Mouse (Mus musculus) hindbrain, embryonic 10.5 days (tissue): ENCODE data around the gene Kctd3. TPM values are rescaled to one million over a fixed set of nuclear protein-coding genes. Genes with fewer than 3 reads are reported as not detected.

Source experiments
- DNase-seq: peaks from one replicate; pipeline ENCODE4 v3.0.0-alpha.2; 2017; ENCODE audit warnings: low spot score
- H3K27ac ChIP-seq: fragments of 300-500 bp; sonication (generic); 2 replicates; pipeline ENCODE4 v1.5.1; 2016; ENCODE audit warnings: mild to moderate bottlenecking, moderate library complexity
- H3K27me3 ChIP-seq: fragments of 300-500 bp; sonication (generic); 2 replicates; pipeline ENCODE4 v1.6.1; 2016; ENCODE audit warnings: mild to moderate bottlenecking; ENCODE audit not compliant: poor library complexity, insufficient read depth, severe bottlenecking
- H3K36me3 ChIP-seq: fragments of 300-500 bp; sonication (generic); 2 replicates; pipeline ENCODE4 v1.6.1; 2016; ENCODE audit warnings: mild to moderate bottlenecking, moderate library complexity
- H3K4me1 ChIP-seq: fragments of 300-500 bp; sonication (generic); replicated peaks from 2 replicates; pipeline ENCODE4 v1.6.1; 2016; ENCODE audit warnings: mild to moderate bottlenecking
- H3K4me3 ChIP-seq: fragments of 300-500 bp; sonication (generic); 2 replicates; pipeline ENCODE4 v1.5.1; 2016; ENCODE audit warnings: mild to moderate bottlenecking, moderate library complexity
- H3K9me3 ChIP-seq: fragments of 300-500 bp; sonication (generic); 2 replicates; pipeline ENCODE4 v1.6.1; 2016; ENCODE audit warnings: mild to moderate bottlenecking, moderate library complexity
- WGBS: fragments of 180-500 bp; shearing (Covaris S2); methylation state at CpG from one replicate; pipeline ENCODE4 v1.1.7; 2016; 5-methylcytosine and 5-hydroxymethylcytosine counted together
- polyA plus RNA-seq: library from polyadenylated mRNA; unstranded; fragments of >200 nt; fragmentation: Nextera tagmentation; extraction: Ambion mirVana; gene quantifications from 2 replicates; pipeline ENCODE4 v1.2.1, GENCODE M21; 2016

Kctd3 gene
- 29.1 and 31.6 TPM in 2 replicates for polyA plus RNA-seq

- peak; percentile 97 for DNase-seq
- WGBS: under 1% methylated on average over 74 of the region's 74 CpGs
- H3K27ac ChIP-seq: peak within 1 kb of the TSS; percentile 98
Observed at GRCm38 (mm10) chr1:189007239-189007979, at the start of gene Kctd3. TSS of gene Kctd3 (minus strand) at chr1:189007841.

GRCm38 (mm10) chr1:189057425-189057824, 49.8 kb upstream of the Kctd3 start:
- Histone ChIP-seq H3K4me3 (no peak overlapping the region), H3K36me3 (no peaks in the 10 kb centered on the region), H3K27ac (no peak overlapping the region), H3K4me1 (no peaks in the 10 kb centered on the region), H3K27me3 (no peaks in the 10 kb centered on the region), H3K9me3 (no peaks in the 10 kb centered on the region)
- 62% methylated on average over 4 of the region's 4 CpGs for WGBS
- DNase-seq: no peak

More at GRCm38 (mm10) chr1:189007239-189007979, at the start of gene Kctd3:
- H3K27me3 ChIP-seq: peaks cover 5% of the 10 kb centered on the region
- peak within 1 kb of the TSS; percentile 82 for H3K4me3 ChIP-seq
- H3K9me3 ChIP-seq: no peaks in the 10 kb centered on the region
- H3K4me1 ChIP-seq: peaks cover 34% of the 10 kb centered on the region
- H3K36me3 ChIP-seq: peaks cover 10% of the 10 kb centered on the region; the same call in 1 of the 2 replicates

- no peak for DNase-seq
- H3K9me3 ChIP-seq: no peaks in the 10 kb centered on the region
- no peak overlapping the region for H3K27ac ChIP-seq
- no peaks in the 10 kb centered on the region for H3K36me3 ChIP-seq
- 70% methylated on average over 2 of the region's 2 CpGs for WGBS
- no peaks in the 10 kb centered on the region for H3K4me1 ChIP-seq
- H3K27me3 ChIP-seq: no peaks in the 10 kb centered on the region
- H3K4me3 ChIP-seq: no peak overlapping the region
Observed at GRCm38 (mm10) chr1:189055933-189056332, 48.3 kb upstream of the Kctd3 start.

- no peaks in the 10 kb centered on the region for H3K9me3 ChIP-seq
- 88% methylated on average over 8 of the region's 8 CpGs for WGBS
- no peaks in the 10 kb centered on the region for H3K4me1 ChIP-seq
- H3K27me3 ChIP-seq: no peaks in the 10 kb centered on the region
- DNase-seq: no peak
- no peak overlapping the region for H3K4me3 ChIP-seq
- no peak overlapping the region for H3K27ac ChIP-seq
- no peaks in the 10 kb centered on the region for H3K36me3 ChIP-seq
Observed at GRCm38 (mm10) chr1:189054941-189055551, 47.4 kb upstream of the Kctd3 start.

- Histone ChIP-seq H3K4me3 (no peak overlapping the region), H3K36me3 (no peaks in the 10 kb centered on the region), H3K27ac (no peak overlapping the region), H3K4me1 (no peaks in the 10 kb centered on the region), H3K27me3 (no peaks in the 10 kb centered on the region), H3K9me3 (no peaks in the 10 kb centered on the region)
- 84% methylated on average over 5 of the region's 5 CpGs for WGBS
- DNase-seq: no peak
Observed at GRCm38 (mm10) chr1:189054191-189054590, 46.5 kb upstream of the Kctd3 start.

GRCm38 (mm10) chr1:189052189-189052588, 44.5 kb upstream of the Kctd3 start:
- H3K9me3 ChIP-seq: no peaks in the 10 kb centered on the region
- no peaks in the 10 kb centered on the region for H3K4me1 ChIP-seq
- no peaks in the 10 kb centered on the region for H3K36me3 ChIP-seq
- DNase-seq: no peak
- H3K27me3 ChIP-seq: no peaks in the 10 kb centered on the region
- H3K27ac ChIP-seq: no peak overlapping the region
- WGBS: 87% methylated on average over 4 of the region's 4 CpGs
- H3K4me3 ChIP-seq: no peak overlapping the region

- Histone ChIP-seq H3K4me3 (no peak overlapping the region), H3K9me3 (no peaks in the 10 kb centered on the region), H3K27ac (no peak overlapping the region), H3K27me3 (no peaks in the 10 kb centered on the region), H3K36me3 (no peaks in the 10 kb centered on the region), H3K4me1 (no peaks in the 10 kb centered on the region)
- whole genome bisulfite sequencing: 85% methylated on average over 3 of the region's 3 CpGs
- DNase-seq: no peak
Observed at GRCm38 (mm10) chr1:189050122-189050521, 42.5 kb upstream of the Kctd3 start.

GRCm38 (mm10) chr1:189048331-189048730, 40.7 kb upstream of the Kctd3 start:
- Histone ChIP-seq H3K27me3 (no peaks in the 10 kb centered on the region), H3K4me3 (no peak overlapping the region), H3K27ac (no peak overlapping the region), H3K4me1 (no peaks in the 10 kb centered on the region), H3K9me3 (no peaks in the 10 kb centered on the region), H3K36me3 (no peaks in the 10 kb centered on the region)
- WGBS: 93% methylated on average over 2 of the region's 2 CpGs
- DNase-seq: no peak

- H3K9me3 ChIP-seq: no peaks in the 10 kb centered on the region
- H3K4me3 ChIP-seq: no peak overlapping the region
- no peak overlapping the region for H3K27ac ChIP-seq
- H3K36me3 ChIP-seq: no peaks in the 10 kb centered on the region
- no peak for DNase-seq
- no peaks in the 10 kb centered on the region for H3K4me1 ChIP-seq
- 89% methylated on average over 3 of the region's 3 CpGs for WGBS
- no peaks in the 10 kb centered on the region for H3K27me3 ChIP-seq
Observed at GRCm38 (mm10) chr1:189047918-189048317, 40.3 kb upstream of the Kctd3 start.

GRCm38 (mm10) chr1:189046831-189047230, 39.2 kb upstream of the Kctd3 start:
- DNase-seq: no peak
- Histone ChIP-seq H3K9me3 (no peaks in the 10 kb centered on the region), H3K27me3 (no peaks in the 10 kb centered on the region), H3K4me1 (no peaks in the 10 kb centered on the region), H3K36me3 (no peaks in the 10 kb centered on the region), H3K4me3 (no peak overlapping the region), H3K27ac (no peak overlapping the region)
- WGBS: 76% methylated on average over 3 of the region's 3 CpGs

GRCm38 (mm10) chr1:189046301-189046700, 38.7 kb upstream of the Kctd3 start:
- no peak overlapping the region for H3K27ac ChIP-seq
- 90% methylated on average over 3 of the region's 3 CpGs for WGBS
- no peaks in the 10 kb centered on the region for H3K27me3 ChIP-seq
- no peak overlapping the region for H3K4me3 ChIP-seq
- H3K36me3 ChIP-seq: no peaks in the 10 kb centered on the region
- DNase-seq: no peak
- no peaks in the 10 kb centered on the region for H3K9me3 ChIP-seq
- no peaks in the 10 kb centered on the region for H3K4me1 ChIP-seq

- Histone ChIP-seq H3K27me3 (no peaks in the 10 kb centered on the region), H3K4me1 (no peaks in the 10 kb centered on the region), H3K36me3 (no peaks in the 10 kb centered on the region), H3K9me3 (no peaks in the 10 kb centered on the region), H3K27ac (no peak overlapping the region), H3K4me3 (no peak overlapping the region)
- 87% methylated on average over 12 of the region's 12 CpGs for WGBS
- no peak for DNase-seq
Observed at GRCm38 (mm10) chr1:189041261-189041660, 33.6 kb upstream of the Kctd3 start.

- 94% methylated on average over 5 of the region's 5 CpGs for WGBS
- Histone ChIP-seq H3K4me3 (no peak overlapping the region), H3K4me1 (no peaks in the 10 kb centered on the region), H3K36me3 (no peaks in the 10 kb centered on the region), H3K9me3 (no peaks in the 10 kb centered on the region), H3K27me3 (no peaks in the 10 kb centered on the region), H3K27ac (no peak overlapping the region)
- DNase-seq: no peak
Observed at GRCm38 (mm10) chr1:189039348-189039747, 31.7 kb upstream of the Kctd3 start.
